Mouse (Mus musculus): Measurements from ENCODE around the gene Axin2. TPM values are rescaled to one million over a fixed set of nuclear protein-coding genes. Genes with fewer than 3 reads are reported as not detected.

Gene Axin2
- total RNA-seq, 2 experiments from 2014 or later, result 35.0 to 35.3 TPM

Other genes starting within 250 kb of the Axin2 start
- gene E030025P04Rik, start 224.0 kb downstream of the Axin2 start, total RNA-seq (2021), result not detected